Mouse (Mus musculus): ENCODE measurements around the gene Ccr7. TPM values are rescaled to one million over a fixed set of nuclear protein-coding genes. Genes with fewer than 3 reads are reported as not detected.

Ccr7 gene
- total RNA-seq (2022) = not detected

DNA sequence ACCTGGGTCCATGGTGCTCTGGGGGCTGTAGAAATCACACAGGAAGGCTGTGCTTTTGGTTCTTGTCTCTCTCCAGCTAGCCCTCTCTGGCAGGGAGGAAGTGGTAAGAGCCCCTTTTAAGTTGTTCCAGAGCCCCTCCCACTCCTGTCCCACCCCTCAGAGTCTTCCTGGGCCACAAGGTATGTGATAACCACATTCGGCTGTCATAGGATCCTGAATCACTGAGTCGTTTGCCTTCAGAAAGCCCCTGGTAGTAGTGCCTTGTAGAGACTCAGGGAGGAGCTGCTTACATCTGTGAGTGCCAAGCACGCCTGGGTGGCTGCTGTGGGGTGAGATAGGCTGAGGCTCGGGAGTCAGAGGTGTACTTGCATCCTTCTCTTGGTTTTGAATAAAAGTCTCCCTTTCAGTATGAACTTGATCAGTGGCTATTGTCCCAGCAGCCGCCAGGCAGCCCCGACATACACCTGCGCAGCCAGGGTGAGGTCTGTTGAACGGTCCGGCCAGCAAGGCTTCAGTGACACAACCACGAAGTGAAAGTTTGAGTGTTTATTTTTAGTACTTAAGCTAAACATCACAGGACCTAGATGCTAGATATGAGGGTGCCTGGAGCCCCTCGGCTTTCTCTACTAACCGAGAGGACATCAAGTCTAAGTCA is at the start of gene Ccr7:
Gene Ccr7 (minus strand): TSS at position 91 of the 655 bp plus-strand sequence.
- DNase-seq (ENCODE audit: low spot score in 2 of 2) = no peak

DNA sequence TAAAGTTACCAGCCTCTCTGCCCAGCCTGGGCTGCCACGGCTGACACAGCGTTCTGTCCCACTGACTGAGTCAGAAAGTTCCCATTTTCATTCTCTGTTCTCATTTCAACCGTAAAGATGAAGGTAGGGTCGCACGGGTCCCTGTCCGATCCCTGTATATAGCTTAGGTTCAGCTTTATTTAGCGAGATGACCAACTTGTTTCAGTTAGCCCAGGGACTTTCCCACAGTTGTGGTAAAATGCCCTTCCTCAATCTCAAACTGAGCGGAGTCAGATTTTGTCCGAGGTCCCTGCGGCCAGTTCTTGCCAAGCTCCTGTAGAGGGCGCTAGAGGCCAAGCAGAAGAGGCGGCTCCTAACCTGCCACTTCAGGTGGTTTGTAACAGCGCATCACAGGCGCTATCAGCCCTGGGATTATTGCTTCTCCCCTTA is 34.3 kb upstream of the Ccr7 start:
- peak in 1 of 2 experiments; percentile 29 for DNase-seq (ENCODE audit: low spot score in 2 of 2)

DNA sequence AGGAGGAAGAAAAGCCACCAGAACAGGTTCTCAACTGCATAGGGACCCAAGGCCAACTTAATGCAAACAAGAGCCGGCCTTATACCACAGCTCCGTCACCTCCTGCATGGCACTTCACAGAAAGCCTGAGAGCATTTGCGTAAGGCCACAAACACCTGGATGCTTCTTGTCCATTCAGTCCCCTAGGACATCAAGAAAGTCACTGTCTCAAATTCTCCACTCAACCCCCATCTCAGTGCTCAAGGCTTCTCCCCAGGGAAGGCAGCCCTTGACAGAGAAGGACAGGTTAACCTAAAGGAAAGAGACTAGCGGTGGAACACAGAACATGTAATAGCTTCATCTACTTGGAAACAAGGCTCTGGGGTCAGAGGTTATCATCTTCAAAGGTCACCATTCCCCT is 32.5 kb upstream of the Ccr7 start:
- no peak for DNase-seq (ENCODE audit: low spot score in 2 of 2)

GRCm38 (mm10) chr11:99186836-99187235 is 32.0 kb upstream of the Ccr7 start:
- DNase-seq (ENCODE audit: low spot score in 2 of 2) = no peak

DNA sequence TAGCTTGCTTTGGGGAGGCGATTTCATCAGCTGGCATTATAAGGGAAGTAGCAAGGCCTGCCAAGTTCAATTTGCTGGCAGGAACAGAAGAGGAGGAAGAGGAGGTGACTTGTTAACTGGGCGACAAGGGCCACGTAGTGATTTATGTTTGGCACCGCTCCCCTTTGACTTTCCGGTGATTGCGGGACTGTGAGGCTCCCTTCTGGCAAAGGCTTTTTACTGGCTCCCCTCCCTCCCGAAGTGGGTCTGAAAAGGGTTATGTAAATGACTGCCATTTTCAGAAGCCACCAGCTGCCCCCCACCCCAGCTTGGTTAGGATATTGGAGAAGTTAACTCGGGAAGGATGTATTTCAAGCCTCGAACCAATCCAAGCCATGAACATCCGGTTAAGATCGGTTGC is 27.7 kb upstream of the Ccr7 start:
- DNase-seq (ENCODE audit: low spot score in 2 of 2) = no peak

DNA sequence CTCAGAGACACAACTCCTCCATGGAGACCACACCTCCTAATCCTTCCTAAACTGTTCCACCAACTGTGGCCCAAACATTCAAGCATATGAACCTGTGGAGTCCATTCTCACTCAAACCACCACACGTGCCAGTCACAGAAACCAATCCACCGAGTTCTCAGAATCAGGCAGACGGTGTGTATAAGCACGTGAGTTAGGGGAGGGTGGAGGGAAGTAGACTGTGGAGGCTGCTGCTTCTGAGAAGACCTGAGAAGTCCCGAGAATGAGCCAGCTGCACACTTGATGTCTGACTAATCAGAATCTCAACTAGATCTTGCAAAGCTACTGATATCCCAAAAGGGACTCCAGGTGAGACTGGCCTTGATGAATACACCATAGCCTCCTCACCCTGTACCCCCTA is 25.2 kb upstream of the Ccr7 start:
- DNase-seq (ENCODE audit: low spot score in 2 of 2) = no peak

DNA sequence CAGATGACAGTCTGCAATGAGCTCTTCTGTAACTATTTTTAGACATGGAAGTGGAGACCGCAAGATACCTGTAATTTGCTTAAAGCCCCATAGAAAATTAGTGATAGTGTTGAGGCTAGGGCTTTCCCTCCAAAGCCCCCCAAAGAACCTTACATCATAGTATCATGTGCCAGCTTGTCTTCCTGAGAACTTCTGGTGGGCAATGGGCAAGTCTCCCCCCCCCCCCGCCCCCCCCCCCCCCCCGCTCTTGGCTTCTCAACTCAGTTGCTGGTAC is 23.0 kb upstream of the Ccr7 start:
- no peak for DNase-seq (ENCODE audit: low spot score in 2 of 2)

DNA sequence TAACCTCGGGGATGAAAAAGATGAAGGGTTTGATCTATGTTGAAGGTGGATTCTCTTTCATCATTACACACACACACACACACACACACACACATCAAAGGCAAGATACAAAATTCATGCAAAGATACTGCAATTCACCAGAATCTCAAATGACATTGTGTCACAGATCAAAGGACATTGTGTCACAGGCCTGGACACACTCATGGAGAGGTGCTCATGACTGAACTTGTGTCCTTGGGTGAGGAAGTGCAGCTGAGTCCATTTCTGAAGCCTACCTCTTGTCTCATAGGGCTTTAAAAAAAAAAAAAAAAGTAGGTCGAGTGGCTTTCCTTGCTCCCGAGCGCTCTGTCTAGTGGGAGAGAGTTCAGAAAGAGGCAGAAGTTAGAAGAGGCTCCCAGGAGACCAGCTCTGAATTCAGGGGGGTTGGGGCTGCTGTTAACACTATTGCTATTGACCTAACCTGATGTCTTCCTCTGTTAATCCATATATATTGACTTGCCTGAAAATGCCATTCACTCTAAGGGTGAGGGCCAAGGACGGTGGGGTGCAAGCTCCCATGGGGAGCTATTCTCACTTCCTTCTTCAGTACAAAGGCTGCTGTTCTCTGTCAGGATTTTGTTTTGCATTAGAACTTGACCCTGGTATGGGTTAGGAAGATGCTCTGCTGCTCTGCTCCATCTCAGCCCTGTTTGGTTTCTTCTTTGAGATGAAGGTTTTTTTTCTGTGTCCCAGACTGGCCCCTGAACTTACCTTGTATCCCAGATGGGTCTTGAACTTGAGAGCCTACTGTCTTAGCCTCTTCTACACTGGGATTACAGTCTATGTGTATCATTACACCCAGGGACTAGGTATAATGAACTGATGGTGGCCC is 22.4 kb upstream of the Ccr7 start:
- DNase-seq (ENCODE audit: low spot score in 2 of 2) = no peak

GRCm38 (mm10) chr11:99172002-99172401 is 17.1 kb upstream of the Ccr7 start:
- no peak for DNase-seq (ENCODE audit: low spot score in 2 of 2)

- DNase-seq (ENCODE audit: low spot score in 2 of 2) = no peak
Observed at GRCm38 (mm10) chr11:99171442-99171841, 16.6 kb upstream of the Ccr7 start.

DNA sequence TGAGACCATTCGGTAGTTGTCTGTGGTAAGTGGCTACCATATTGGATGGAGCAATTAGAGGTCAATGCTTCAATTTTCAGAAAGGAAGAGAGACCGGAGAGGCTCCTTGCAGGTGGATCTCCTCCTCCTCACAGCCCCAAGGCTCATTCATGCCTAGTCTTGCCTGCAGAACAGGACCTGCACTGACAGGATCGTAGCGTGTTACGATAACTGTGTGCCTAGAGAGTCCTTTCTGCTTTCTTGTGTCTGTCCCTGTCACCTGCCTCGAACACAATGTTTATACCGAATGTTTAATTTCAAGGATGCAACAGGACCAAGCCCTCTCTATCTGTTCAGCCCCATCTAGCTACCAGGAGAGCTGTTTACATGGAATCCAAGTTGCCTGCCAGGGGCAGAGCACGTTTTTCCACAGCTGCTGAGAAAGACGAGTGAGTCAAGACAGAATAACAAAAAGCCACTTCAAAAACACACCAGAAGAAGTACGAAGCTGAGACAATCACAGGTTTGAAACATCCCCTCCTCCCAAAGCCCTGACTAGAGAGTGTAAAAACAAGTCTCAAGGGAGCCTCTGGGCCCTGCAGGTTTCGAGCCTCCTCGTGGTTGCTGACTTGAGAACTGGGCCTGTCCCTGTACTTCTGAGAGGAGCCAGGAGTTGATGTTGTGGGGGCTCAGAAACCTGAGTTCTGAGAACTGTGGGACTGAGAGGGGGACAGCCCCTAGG is 15.8 kb upstream of the Ccr7 start:
- DNase-seq (ENCODE audit: low spot score in 2 of 2) = no peak

GRCm38 (mm10) chr11:99170005-99170404 is 15.1 kb upstream of the Ccr7 start:
- no peak for DNase-seq (ENCODE audit: low spot score in 2 of 2)

DNA sequence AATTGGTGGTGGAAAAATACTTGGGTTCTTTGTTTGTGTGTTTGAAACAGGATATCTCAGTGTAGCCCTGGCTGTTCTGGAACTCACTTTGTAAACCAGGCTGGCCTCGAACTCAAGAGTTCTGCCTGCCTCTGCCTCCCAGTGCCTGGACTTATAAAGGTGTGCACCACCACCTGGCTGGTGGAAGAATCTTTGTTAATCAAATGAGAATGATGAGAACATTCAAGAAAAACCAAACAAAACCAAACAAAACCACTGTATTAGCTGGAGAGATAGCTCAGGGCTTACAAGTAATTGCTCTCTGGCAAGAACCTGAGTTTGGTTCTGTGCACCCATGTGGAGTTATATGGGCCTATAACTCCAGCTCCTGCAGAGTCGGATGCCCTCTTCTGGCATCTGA is 14.6 kb upstream of the Ccr7 start:
- DNase-seq (ENCODE audit: low spot score in 2 of 2) = no peak

- DNase-seq (ENCODE audit: low spot score in 2 of 2) = no peak
Observed at GRCm38 (mm10) chr11:99168030-99168474, 13.2 kb upstream of the Ccr7 start.

GRCm38 (mm10) chr11:99167576-99167975 is 12.7 kb upstream of the Ccr7 start:
- DNase-seq (ENCODE audit: low spot score in 2 of 2) = no peak

DNA sequence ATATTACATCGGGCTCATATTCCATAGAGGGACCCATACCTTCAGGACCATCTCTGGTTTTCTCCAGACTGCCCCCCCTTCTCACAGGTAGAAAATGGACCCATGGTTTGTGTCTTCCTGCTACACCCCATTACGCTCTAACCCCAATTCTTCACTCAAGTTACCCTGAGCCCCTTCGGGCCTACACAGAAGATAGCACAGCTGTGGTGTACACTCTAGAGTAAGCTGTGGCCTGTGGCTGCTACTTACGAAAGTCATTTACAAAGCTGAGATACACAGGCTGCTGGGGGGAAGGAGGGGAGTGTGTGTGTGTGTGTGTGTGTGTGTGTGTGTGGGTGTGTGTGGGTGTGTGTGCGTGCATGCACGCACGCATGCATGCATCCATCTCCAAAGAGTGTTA is 11.4 kb upstream of the Ccr7 start:
- DNase-seq (ENCODE audit: low spot score in 2 of 2) = no peak

DNA sequence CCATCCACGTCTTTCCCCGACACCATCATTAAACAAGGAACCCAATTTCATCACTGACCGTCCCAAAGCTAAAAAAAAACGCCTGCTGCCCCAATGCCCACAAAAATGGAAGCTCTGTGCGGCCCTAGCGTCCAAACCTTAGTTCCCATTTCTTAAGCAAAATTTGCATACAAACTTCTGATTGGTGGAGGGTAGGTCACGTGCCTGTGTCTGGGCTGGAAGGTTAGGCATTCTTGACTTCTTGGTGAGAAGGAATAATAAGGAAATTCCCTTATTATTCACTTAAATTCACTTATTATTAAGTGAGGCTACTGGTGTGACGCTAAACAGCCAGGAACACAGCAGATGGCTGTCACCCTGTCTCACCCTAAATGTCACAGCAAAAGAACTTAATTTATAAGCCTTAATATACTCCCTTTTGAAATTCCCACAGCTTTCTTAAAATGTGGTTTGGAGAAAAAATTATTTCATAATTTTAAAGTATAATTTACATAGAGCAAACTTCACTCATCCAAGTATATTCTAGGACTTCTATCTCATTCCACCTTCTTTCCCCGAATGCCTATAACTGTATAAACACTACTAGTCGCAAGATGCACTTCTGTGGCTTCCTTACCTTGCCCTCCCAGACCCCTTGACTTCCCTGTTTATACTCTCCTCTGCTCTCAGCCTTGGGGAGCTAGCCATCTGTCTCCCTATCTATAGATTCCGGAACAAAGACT is 10.3 kb upstream of the Ccr7 start:
- no peak for DNase-seq (ENCODE audit: low spot score in 2 of 2)

DNA sequence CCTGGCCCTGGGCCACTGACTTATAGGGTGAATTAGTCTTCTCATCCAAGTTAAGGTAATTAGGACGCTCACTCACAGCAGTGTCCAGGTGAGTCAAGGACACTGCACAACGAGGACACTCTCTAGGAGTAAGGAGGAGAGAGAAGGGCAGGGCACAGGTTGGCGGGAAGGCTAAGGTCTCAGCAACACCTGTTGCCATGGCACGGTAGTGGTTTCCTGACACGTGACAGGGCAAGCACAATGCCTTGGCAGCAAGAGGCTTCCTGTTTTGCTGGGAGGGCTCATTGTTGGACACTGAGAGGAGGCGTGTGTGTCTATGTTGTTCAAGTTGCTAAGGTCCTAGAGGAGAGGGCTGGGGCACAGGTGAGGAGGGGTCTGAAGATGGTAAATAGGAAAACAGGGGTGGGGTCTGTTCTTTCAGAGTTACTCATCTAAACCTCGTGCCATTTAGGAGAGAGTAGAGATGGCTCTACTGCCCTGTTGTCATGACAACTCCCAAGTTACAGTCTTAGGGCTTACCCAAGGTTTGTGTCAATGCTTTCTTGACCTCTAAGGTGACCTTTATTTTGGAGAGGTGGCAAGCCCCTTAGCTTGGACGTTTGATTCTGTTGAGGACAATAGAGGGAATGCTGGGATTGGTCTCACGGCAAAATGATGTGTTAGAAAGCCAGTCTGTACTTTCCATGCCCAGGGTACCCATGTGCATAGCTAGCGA is 8.3 kb upstream of the Ccr7 start:
- no peak for DNase-seq (ENCODE audit: low spot score in 2 of 2)

GRCm38 (mm10) chr11:99161648-99162047 is 6.8 kb upstream of the Ccr7 start:
- no peak for DNase-seq (ENCODE audit: low spot score in 2 of 2)

GRCm38 (mm10) chr11:99160228-99160627 is 5.4 kb upstream of the Ccr7 start:
- no peak for DNase-seq (ENCODE audit: low spot score in 2 of 2)

GRCm38 (mm10) chr11:99155817-99156216 is 940 bp upstream of the Ccr7 start:
- no peak for DNase-seq (ENCODE audit: low spot score in 2 of 2)

All from layer of hippocampus, adult 8-10 months (tissue).